Mouse (Mus musculus) spleen, postnatal 4 days (tissue): Measurements from ENCODE around the gene Opn4.

ENCODE experiments used
- DNase-seq, 2 experiments: peaks; one replicate each; pipeline ENCODE4 v3.0.0; 2022; ENCODE audit warnings: low spot score in 2 of 2

The Opn4 gene

DNA sequence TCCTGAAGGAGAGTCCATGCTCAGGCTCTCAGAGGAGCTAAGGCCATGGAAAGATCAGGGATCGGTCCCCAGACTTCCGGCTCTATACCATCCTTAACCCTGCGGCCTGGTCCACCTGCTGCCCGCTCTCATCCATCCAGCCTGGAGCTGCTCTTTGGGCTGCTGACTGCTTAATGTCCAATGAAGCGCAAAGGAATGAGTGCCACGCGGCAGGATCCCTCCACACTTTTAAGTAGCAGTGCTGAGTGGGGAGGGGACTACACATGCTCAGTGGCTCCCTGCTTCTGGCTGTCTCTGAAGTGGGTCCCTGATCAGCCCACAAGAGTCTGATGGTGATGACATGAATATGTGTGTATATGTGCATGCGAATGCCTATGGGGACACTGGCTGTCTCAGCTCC is at the start of gene Opn4:
Gene Opn4 (minus strand): TSS at position 202 of the 400 bp plus-strand sequence.
- DNase-seq, result no peak

DNA sequence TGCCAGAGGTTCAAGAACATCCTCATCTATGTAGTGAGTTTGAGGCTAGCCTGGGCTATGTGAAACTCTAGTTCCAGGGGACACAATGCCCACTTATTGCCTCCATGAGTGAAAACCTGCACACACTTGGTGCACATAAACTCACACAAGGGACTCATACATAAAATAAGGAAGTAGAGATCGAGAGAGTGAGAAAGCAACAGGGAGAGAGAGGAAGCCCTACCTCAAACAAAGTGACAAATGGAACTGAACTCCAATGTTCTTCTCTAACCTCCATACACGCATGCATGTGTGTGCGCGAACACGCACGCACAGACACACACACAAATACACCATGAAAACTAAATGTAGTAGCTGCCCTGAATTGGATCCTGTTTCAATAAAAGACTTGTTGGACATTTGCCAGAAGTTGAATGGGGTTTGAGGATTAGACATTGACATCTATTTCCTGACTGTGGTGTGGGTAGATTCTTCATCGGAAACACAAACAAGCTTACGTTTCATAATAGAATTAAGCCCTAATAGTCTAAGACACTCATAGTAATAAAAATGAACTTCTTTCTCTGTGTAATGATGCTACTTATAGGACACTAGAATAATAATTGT is 48.0 kb upstream of the Opn4 start:
- no peak for DNase-seq

DNA sequence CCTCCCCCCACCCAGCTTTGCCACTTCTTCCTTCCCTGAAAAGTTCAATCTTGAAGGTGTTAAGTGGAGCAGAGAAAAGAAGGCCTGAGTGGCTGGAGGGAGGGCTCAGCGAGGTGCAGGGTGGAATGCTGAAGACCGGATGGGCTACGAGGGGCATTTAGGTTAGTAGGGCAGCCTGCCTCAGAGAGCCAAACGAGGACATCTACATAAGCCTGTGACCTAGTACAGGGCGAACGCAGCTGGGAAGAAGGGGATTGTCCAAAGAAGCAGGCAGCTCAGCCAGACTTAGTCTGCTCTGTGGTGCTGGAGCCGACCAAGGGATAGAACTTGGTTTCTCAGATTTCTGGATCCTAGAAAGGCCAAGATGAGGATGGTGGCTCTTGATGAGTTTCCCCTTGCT is 44.2 kb upstream of the Opn4 start:
- DNase-seq, result no peak

DNA sequence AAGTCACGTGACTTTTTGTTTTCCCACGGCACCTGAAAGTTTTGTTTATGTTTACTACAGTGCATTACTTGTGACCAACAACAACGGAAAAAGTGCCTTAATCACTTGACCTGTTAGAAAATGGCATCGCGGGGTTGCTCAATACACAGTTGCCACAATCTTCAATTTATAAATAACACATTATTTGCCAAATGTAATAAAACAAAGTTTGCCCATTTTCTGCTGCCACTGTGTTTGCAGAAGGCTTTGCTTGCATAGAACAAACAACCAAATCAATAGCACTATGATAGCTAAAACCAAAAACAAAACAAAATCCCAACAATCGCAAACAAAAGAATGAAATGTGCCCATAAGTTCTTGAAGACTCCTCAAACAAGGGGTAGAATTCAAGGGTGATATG is 35.8 kb upstream of the Opn4 start:
- DNase-seq, result no peak

DNA sequence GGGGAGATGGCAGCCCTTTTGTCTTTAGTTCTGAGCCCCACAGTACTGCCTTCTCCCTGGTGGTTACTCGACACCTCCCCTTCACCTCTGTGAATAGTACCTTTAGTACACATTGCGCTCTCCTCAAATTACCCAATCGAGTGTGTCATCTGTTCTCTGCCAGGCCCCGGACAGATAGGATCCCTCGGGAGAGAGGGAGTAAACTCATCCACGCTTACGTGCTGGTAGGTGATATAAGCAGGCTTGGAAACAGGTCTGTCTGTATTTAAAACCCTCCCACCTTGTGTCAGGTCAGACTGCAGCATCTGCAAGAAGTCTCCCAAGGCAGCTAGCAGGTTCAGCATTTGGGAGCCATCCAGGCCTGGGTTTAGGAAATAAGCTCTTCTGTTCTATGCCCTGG is 35.2 kb upstream of the Opn4 start:
- no peak for DNase-seq

DNA sequence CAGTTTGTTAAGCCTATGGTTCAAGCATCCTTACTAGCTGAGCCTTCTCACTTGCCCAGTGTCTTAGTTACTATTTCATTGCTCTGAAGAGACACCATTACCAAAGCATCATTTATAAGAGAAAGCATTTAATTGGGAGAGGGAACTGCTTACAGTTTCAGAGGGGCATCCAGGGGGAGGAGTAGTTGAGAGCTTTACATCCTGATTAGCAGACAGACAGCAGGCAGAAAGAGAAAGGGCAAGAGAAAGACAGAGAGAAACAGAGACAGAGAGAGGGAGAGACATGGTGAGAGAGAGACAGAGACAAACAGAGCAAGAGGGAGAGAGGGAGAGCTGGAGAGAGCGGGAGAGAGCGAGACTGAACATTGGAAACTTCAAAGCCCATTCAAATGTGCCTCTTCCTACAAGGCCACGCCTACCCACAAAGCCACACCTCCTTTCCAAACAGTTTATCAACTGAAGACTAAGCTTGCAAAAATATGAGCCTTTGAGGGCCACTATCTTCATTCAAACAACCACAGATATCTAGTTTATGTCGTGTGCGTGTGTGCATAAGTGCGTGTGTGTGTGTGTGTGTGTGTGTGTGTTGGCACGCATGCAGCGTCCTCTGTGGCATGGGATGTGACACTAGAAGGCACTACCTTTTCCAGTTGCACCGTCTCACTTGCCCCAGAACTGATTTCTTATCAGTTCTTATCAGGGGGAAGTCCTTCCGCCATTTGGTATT is 32.9 kb upstream of the Opn4 start:
- DNase-seq, result no peak

DNA sequence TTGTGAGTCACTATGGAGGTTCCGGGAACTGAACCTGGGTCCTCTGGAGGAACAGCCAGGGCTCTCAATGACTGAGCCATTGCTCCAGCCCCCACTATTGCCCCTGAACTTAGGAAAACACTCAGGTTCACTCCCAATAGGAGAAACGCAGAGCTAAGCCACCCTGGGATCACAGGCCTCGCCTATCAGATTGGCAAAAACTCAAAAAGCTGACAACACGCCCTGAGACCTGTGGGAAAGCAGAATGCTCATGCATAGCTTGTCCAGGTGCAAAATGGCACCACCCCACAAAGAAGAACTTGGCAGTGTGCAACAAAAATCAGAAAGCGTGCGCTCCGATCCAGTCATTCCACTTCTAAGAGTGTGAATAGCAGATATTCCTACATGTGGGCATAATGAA is 26.9 kb upstream of the Opn4 start:
- no peak for DNase-seq

DNA sequence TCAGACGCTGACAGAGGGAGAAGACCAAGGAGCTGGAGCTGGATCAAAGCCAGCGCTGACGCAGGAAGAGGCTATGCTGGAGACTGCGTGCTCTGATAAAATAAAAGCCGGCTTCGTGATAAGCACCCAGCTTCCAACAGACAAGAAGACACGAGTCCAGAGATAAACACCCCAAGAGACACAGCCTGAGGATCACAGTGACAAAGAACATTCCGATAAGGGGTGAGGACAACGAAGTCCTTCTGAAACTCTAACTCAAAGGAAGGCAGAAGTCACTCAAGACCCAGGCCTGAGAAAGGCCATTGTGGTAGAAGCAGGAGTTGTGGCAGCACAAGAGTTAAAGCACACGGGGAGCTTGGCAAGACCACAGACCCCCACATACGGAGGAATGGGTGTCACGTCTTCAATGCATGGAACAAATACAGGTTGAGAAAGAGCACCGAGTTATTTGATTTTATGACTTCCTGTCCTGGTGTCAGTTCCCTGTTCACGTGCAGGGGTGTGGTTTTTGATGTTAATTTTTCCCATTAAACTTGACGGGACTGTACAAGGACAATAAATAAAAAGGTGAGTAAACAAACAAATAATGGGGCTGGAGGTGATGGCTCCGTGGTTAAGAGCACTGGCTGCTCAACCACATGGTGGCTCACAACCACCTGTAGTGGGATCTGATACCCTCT is 23.7 kb upstream of the Opn4 start:
- peak; percentile 60 to 71 for DNase-seq

DNA sequence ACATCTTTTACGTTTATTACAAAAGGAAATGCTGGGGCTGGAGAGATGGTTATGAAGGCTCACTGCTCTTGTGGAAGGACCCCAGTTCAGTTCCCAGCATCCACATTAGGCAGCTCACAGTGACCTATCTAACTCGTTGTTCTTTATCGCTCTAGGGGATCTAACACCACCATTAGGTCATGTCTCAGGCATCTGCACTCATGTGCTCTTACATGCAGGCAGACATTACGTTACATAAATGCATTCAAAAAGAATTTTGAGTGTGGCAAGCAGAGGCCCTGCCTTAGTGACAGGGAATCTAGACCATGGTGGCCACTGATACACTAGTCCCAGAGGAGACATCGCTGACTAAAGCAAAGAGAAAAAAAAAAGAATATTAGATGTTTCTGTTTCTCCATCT is 23.1 kb upstream of the Opn4 start:
- DNase-seq, result no peak

DNA sequence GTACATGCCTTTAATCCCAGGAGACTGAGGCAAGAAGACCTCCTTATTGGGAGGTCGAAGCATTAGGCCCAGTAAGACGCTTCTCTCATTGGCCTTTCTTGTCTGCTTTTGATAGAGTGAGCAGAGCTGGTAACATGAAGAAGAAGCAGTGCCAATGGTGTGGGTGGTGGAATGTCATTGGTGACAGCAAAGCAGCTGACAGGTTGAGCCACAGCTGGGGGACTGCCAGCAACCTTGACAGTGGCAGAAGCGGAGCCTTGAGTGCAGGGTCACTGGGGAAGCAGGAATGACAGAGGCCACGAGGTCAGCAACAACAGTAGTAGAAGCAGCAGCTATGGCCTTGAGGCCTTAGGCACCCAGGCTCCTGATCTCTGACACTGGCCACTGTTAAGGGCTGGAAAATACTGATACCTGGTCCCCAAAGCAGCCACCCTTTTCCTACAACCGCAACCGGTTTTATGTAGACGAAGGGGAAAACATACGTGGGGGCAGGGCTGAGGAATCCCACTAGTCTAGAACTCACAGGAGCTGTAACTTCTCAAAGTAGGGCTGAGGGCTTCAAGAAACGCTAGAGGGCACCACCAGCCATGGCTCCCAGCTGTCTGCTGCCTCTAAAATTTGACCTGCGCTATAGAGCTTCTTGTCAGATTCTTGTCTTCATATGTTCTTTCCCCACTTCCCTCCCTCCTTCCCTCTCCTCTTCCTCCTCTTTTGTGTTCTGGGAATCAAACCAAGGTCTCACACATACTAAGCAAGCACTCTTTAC is 20.9 kb upstream of the Opn4 start:
- peak; percentile 61 to 73 for DNase-seq

DNA sequence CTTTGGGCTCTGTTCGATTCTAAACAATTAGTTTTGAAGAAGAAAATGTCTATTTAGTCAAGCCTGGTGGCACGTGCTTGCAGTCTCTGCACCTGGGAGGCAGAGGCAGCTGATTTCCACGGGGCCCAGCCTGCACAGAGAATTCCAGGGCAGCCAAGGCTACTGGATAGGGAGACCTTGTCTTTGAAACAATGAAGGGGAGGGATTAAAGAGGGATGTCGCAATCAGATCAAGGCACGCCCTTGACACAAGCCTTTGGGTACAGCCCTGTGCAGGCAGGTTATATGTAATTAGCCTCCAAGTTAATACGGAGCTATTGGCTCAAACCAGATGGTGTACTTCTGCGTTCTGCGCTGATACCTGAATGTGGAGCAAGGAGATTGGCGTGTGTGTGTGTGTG is 18.9 kb upstream of the Opn4 start:
- DNase-seq, result no peak

DNA sequence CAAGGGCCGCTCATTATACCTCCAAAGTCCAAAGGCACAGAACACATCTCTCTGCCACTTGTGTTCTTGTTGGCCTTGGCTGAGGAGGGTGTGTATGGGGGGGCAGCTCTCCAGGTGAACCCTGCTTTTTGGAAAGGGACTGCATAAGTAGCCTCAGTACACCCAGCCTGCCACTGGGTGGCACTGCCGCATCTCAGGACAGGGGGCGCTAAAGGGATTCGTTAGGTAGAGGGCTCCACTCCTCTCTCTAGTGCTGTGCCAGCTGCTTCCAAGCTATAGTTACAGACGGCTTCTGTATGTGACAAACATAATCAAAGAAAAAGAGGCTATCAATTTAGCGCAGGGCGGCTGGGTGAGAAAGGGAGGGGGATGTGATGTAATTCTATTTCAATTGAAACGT is 16.9 kb upstream of the Opn4 start:
- DNase-seq, result peak; percentile 82 to 90

DNA sequence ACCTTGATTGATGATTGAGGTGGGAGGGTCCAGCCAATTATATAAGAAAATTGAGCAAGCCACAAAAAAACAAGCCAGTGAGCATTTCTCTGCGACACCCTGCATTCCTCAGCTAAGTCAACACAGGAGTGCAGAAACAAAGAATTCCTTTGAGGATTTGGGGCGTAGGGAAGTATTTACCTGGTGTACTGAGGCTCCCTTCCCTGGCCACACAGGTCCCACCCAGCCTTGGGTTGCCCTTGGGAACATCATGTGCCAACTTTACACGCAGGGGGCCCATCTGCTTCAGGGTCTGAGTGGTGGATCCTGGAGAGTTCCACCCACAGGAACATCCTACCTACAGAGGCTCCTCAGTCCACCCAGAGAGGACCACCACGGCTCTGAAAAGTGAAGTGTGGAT is 15.7 kb upstream of the Opn4 start:
- no peak for DNase-seq

DNA sequence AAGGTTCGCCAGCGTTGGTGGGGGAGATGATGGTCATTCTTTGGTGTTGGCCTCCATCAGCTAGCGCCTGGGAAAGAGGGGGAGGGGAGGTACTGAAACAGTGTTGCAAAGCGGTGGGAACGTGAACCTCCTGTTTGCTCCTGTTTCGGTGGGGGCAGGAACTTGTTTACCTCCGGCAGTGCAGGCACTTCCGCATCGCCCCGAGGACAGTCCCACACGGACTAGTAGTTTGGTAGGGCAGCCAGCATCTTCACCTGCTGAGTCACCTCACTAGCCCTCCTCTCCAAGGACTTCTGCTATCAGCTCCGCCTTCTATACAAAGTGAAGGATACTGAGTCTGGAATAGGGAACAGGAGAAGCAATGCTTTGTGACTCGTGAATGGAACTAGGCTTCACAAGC is 15.1 kb upstream of the Opn4 start:
- DNase-seq, result no peak

DNA sequence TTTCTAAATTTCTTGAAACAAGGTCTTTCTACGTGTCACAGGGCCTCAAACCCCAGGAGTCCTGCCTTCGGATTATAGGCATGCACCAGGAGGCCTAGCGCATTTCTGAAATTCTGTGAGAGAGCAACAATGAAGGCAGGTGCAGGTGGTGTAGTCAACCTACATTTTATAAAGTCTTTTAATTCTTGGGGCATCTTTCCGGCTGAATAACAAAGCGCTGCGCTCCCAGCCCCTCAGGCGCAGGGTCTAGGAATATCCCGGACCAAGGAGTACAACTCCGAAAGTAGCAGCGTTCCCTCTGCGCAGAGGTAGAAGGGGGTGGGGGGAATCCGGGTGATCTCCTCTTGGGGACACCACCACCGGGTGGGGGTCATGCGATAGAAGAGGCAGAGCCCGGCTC is 14.6 kb upstream of the Opn4 start:
- DNase-seq, result no peak

DNA sequence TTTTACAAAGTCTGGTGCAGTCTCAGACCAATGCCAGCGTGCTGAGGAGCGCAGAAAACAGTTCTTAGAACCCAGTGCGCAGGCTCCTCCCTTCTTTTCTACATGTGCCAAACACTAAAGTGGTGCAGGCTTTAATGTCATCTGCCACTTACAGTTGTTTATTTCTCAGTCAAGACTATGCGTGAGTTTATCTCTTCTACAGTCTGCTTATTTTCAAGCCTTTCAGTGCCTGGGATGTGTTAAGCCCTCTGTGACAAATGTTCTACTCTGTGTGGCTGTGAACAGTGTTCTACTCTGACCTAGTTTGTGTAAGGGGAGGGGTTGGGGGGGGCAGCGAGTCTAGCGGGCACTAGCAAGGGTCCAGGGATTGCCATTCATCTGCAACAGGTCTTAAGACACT is 13.6 kb upstream of the Opn4 start:
- no peak for DNase-seq

DNA sequence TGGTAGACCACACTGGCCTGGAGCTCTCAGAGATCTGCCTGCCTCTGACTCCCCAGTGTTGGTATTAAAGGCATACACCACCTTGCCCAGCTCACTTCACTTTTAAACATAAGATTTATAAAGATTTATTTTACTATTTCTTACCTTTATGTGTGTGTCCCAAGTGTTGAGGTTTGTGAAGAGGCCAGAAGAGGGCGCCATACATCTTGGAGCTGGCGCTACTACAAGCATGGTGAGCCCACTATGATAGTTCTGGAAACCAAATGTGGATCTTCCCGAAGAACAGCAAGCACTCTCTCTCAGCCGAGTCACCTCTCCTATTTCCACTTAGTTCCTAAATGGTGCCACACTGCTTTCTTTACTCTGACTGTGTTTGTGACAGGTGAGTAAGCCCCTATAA is 12.3 kb upstream of the Opn4 start:
- peak in 1 of 2 experiments; percentile 67 for DNase-seq

DNA sequence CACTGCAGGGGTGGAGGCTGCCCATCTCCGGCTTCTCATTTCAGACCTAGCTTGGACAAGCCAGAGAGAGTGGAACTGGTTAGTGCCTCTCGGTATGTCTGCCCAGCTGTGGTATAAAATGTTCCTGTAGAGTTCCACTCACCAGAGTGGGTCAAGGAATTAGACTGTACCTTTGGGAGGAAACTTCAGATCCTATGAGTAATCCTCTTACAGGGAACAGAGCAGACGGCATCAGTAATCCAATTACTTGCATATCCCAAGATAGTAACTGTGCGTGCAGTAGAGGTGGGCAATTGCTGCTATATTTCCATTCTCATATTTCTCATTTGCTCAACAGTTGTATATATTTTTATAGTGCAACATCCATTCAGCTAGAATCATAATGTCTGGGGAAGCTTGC is 11.6 kb upstream of the Opn4 start:
- no peak for DNase-seq

DNA sequence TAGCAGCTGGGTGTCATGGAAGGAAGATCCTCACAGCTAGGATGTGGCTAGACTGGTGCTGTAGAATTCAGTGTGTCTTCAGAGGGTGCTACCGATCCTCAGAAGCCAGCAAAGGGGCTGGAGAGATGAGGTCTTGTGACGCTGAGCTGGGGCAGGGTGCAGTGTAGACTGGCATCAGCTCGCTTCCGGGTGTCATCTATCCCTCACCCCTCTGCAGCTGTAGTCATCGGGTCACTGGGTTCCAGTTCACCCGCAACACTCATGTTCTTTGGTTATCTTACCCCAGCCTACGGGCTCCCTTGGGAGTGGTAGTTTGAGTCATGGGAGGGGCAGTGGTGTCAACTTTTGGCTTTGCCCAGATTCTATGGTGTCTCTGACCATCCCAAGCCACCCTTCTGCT is 2.0 kb upstream of the Opn4 start:
- DNase-seq, result no peak

DNA sequence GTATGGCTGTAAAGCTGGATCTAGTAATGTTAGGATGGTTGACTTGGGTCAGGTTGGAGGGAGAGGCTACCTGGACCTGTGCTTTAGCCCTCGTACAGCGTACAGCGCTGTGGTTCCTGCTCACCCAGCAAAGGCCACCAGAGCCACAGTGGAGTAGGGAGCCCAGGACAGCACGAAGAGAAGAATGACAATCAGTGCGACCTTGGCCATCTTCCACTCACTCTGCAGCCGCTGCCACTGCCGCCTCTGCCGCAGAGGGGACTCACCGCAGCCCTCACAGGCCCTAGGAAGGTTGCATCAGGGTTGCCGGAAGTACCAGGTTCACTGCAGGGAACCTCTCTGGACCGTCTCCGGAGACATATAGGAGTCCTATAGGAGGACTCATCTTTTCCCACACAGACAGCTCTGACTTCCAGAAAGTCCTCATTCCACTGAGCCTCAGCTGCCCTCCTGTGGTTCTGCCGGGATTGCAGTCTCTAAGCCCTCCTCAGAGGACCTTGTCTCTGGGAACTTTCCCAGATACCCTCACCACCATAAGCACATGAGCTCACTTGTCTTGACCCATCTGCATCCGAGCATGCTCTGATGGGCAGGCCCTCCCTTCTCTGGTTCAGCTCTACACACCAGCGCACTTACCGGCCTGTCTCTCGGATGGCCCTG is 4.2 kb downstream of the Opn4 start:
- DNase-seq, result no peak

DNA sequence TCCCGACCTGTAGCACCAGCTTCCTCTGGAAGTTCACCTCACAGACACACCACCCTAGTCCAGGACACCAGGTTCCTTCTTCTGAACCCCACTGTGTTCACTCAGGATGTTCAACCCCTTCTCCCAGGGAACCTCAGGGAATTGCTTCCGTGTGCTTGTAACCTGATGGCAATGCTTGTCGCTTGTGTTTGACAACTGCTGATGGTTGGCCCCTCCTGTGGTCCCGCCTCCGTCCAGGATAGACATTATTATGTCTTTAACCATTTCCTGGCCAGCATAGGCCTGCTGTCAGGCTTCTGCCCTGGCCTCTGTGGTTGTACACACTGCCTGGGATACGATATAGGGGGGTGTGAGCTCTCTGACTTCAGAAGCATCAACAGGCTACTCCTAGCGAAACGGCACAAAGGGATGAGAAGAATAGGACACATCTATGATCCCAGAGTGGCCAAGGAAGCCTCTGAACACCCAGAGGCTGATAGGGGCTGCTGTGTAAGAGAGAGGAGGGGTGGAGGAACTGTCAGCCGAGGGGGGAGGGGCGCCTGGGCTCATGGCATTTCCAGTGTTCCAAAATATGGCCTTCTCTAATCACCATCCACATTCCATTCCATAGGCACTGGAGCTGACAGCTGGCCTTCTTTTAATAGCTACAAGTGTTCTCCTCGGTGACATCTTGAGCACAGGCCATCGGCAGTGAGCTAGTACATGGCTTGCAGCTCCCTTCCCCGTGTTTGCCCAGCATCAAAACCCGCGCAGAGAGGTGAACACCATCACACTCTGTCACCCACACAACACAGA is 8.0 kb downstream of the Opn4 start:
- no peak for DNase-seq
